Mouse (Mus musculus): ENCODE data around the gene Catip. TPM values are rescaled to one million over a fixed set of nuclear protein-coding genes. Genes with fewer than 3 reads are reported as not detected.
"Not testable (repeated sequence)": the region's sequence is repeated elsewhere in the genome, so short reads cannot be mapped to it uniquely, and the experiment has no call there.

The Catip gene
- 0.58 and 0.66 TPM in 2 replicates for polyA plus RNA-seq (2016; fragmentation: Nextera tagmentation; extraction: Ambion mirVana)

- H3K4me3 ChIP-seq = no peak within 1 kb of the TSS
- H3K9ac ChIP-seq (replicated peaks) = no peak within 1 kb of the TSS
- peak; percentile 60 for ATAC-seq (ENCODE audit: low FRiP score, low read depth)
- no peak within 1 kb of the TSS for H3K27ac ChIP-seq (replicated peaks)
- peaks cover under 1% of the 10 kb centered on the region; the same call in 1 of the 2 replicates for H3K27me3 ChIP-seq
- WGBS = 7% methylated on average over 2 of the region's 2 CpGs
- H3K4me1 ChIP-seq = no peaks in the 10 kb centered on the region
- no peaks in the 10 kb centered on the region for H3K36me3 ChIP-seq
- H3K4me2 ChIP-seq (replicated peaks) = no peak within 1 kb of the TSS
- no peaks in the 10 kb centered on the region for H3K9me3 ChIP-seq
Measured at GRCm38 (mm10) chr1:74361812-74362211, at the start of gene Catip. Gene Catip, plus strand, starts transcription at chr1:74362108.

DNA sequence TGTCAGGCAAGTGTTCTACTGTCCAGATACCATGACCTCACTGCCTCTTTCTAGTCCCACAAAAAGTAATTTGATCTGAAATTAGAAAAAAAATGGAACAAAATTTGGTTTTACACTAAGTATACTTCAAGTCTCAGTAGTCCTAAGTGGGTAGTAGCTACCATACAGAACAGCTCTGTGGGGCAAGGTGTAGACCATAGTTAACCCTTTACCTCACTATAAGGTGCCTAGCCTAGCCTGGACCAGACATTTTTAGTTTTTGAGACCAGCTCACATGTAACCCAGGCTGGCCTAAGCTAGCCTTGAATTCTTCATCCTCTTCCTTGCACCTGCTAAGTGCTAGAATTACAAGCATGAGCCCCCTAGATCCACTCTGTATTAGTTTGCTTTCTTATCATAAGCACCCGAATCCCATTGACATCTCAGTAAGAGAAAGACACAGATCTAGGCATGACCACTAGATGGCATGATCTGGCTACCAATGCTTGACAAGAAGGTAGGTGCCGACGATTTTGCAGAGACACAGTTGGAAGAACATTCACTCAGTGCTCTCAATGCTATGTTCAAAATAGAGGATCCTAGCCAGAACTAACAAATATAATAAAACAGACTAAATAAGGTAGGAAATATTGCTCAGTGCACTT lies 48.7 kb upstream of the Catip start:
- no peak overlapping the region for H3K27ac ChIP-seq (replicated peaks)
- H3K36me3 ChIP-seq = no peaks in the 10 kb centered on the region
- WGBS = 4% methylated on average over 3 of the region's 3 CpGs
- H3K9ac ChIP-seq (replicated peaks) = no peak overlapping the region
- no peak overlapping the region for H3K4me3 ChIP-seq
- H3K4me1 ChIP-seq = peaks cover 3% of the 10 kb centered on the region; the same call in 1 of the 2 replicates
- no peaks in the 10 kb centered on the region for H3K9me3 ChIP-seq
- H3K27me3 ChIP-seq = no peaks in the 10 kb centered on the region
- ATAC-seq (ENCODE audit: low FRiP score, low read depth) = no peak
- no peak overlapping the region for H3K4me2 ChIP-seq (replicated peaks)

GRCm38 (mm10) chr1:74314796-74315195 lies 47.1 kb upstream of the Catip start:
- Histone ChIP-seq H3K4me3 (no peak overlapping the region), H3K4me1 (peaks cover 3% of the 10 kb centered on the region; the same call in 1 of the 2 replicates), H3K36me3 (no peaks in the 10 kb centered on the region), H3K9me3 (no peaks in the 10 kb centered on the region), H3K9ac (replicated peaks) (no peak overlapping the region), H3K27ac (replicated peaks) (no peak overlapping the region), H3K27me3 (no peaks in the 10 kb centered on the region), H3K4me2 (replicated peaks) (no peak overlapping the region)
- ATAC-seq (ENCODE audit: low FRiP score, low read depth) = no peak
- 91% methylated on average over 3 of the region's 3 CpGs for WGBS

DNA sequence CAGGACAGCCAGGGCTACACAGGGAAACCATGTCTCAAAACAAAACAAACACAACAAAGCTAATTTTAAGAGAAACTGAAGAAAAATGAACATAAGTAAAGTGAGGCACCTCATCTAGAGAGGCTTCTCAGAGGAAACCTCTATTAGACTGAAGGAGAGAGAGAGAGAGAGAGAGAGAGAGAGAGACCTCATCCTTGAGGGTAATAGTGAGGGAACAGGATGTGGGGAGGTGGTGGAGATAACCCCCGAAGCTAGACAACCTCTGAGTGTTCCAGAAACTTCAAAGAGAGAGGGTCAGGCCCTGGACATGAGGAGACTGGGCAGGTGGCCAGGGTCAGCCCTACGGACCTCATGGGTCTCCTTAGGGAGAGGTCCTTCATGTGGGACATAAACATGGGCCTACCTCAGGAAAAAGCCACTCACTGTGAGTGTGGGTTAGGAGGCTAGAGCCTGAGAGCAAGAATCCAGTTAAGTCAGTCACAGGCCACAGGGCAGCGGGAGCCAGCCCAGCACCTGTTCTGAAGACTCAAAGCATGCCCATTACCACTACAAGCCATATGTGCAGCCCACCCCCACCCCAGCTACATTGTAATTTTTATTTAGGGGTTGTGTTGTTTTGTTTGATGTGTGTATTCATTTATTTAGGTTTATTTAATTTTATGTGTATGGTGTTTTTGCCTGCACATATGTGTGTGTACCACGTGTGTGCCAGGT lies 45.6 kb upstream of the Catip start:
- WGBS = 80% methylated on average over 4 of the region's 4 CpGs
- no peak for ATAC-seq (ENCODE audit: low FRiP score, low read depth)
- peaks cover 3% of the 10 kb centered on the region; the same call in 1 of the 2 replicates for H3K4me1 ChIP-seq
- no peak overlapping the region for H3K9ac ChIP-seq (replicated peaks)
- H3K4me2 ChIP-seq (replicated peaks) = no peak overlapping the region
- no peaks in the 10 kb centered on the region for H3K9me3 ChIP-seq
- no peak overlapping the region for H3K27ac ChIP-seq (replicated peaks)
- H3K27me3 ChIP-seq = no peaks in the 10 kb centered on the region
- H3K4me3 ChIP-seq = no peak overlapping the region
- H3K36me3 ChIP-seq = no peaks in the 10 kb centered on the region

DNA sequence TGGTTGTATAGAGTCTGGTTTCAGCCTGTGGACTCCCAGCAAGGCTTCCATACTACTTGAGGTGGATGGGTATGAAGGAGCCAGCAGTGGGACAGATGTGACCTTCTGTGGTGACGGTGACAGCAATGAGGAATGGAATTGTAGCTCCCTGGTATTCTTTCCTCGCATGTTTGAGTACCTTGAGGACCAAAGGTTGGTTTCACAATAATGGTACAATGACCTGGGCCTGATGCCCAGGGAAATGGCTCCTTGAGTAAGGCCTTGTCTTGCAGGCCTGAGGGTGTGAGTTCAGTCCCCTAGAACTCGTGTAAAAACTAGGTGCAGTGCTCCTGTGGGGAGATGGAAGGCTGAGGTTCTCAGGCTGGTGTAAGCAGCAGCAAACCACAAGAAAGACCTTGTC lies 43.2 kb upstream of the Catip start:
- Histone ChIP-seq H3K4me1 (peaks cover 3% of the 10 kb centered on the region; the same call in 1 of the 2 replicates), H3K4me2 (replicated peaks) (no peak overlapping the region), H3K4me3 (no peak overlapping the region), H3K27me3 (no peaks in the 10 kb centered on the region), H3K9me3 (no peaks in the 10 kb centered on the region), H3K36me3 (no peaks in the 10 kb centered on the region), H3K9ac (replicated peaks) (no peak overlapping the region), H3K27ac (replicated peaks) (no peak overlapping the region)
- no peak for ATAC-seq (ENCODE audit: low FRiP score, low read depth)
- 89% methylated on average over 3 of the region's 3 CpGs for WGBS

DNA sequence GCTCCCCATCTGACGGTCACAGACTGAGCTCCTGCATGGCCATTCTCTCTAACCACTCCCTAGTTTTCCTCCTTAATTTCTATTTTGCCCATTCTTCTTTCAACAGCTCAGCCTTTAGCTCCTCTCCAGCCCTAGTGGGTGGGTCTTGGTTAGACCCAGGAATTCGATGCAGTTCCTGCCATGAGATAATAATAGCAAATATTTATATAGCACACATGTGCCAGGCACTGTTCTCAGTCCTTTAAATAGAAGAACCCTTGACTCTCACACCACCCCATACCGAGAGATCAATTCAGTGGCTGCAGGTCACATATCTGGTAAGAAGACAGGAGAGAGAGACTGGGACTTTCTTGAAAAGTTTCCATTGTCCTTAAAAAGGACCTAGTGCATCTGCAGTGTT lies 40.5 kb upstream of the Catip start:
- H3K36me3 ChIP-seq = 0 out of 2 replicates have a peak, but pooled peaks cover under 1% of the 10 kb centered on the region
- no peak overlapping the region for H3K27ac ChIP-seq (replicated peaks)
- 88% methylated on average over 3 of the region's 3 CpGs for WGBS
- H3K4me2 ChIP-seq (replicated peaks) = no peak overlapping the region
- no peaks in the 10 kb centered on the region for H3K27me3 ChIP-seq
- no peaks in the 10 kb centered on the region for H3K9me3 ChIP-seq
- H3K9ac ChIP-seq (replicated peaks) = no peak overlapping the region
- no peak overlapping the region for H3K4me3 ChIP-seq
- ATAC-seq (ENCODE audit: low FRiP score, low read depth) = no peak
- H3K4me1 ChIP-seq = peaks cover 3% of the 10 kb centered on the region; the same call in 1 of the 2 replicates

GRCm38 (mm10) chr1:74326916-74327315 lies 35.0 kb upstream of the Catip start:
- H3K9me3 ChIP-seq; H3K36me3 ChIP-seq; ATAC-seq (ENCODE audit: low FRiP score, low read depth); H3K4me3 ChIP-seq; H3K27me3 ChIP-seq; H3K4me1 ChIP-seq; H3K27ac ChIP-seq (replicated peaks); H3K4me2 ChIP-seq (replicated peaks); H3K9ac ChIP-seq (replicated peaks): not testable (repeated sequence)
- WGBS = 75% methylated on average over 2 of the region's 2 CpGs

DNA sequence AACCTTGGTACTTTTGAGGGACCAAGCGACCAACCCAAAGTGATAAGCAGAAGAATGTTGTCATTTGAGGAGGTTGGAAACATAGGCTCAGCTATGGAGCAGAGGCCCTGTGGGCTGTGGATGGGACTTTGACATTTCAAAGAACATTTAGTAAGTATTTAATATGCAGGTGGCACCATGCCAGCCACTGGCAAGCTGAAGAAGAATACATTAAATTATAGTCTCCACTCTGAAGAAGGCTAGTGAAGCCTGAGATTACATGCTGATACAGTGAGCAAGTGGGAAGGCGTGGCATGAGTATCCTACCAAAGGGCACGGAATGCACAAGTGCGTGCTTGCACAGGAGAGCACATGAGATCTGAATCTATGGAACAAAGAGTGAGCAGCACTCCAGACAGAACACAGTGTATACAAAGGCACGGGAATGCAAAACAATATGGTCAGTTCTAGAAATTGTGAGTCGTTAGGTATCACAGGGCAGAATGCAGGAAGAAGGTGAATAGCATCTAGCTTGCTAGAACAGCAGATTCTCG lies 31.9 kb upstream of the Catip start:
- no peak overlapping the region for H3K27ac ChIP-seq (replicated peaks)
- H3K9ac ChIP-seq (replicated peaks) = no peak overlapping the region
- H3K4me1 ChIP-seq = peaks cover 12% of the 10 kb centered on the region
- no peaks in the 10 kb centered on the region for H3K27me3 ChIP-seq
- no peaks in the 10 kb centered on the region for H3K9me3 ChIP-seq
- H3K4me2 ChIP-seq (replicated peaks) = no peak overlapping the region
- 86% methylated on average over 7 of the region's 7 CpGs for WGBS
- no peak overlapping the region for H3K4me3 ChIP-seq
- H3K36me3 ChIP-seq = 0 out of 2 replicates have a peak, but pooled peaks cover 3% of the 10 kb centered on the region
- ATAC-seq (ENCODE audit: low FRiP score, low read depth) = no peak

DNA sequence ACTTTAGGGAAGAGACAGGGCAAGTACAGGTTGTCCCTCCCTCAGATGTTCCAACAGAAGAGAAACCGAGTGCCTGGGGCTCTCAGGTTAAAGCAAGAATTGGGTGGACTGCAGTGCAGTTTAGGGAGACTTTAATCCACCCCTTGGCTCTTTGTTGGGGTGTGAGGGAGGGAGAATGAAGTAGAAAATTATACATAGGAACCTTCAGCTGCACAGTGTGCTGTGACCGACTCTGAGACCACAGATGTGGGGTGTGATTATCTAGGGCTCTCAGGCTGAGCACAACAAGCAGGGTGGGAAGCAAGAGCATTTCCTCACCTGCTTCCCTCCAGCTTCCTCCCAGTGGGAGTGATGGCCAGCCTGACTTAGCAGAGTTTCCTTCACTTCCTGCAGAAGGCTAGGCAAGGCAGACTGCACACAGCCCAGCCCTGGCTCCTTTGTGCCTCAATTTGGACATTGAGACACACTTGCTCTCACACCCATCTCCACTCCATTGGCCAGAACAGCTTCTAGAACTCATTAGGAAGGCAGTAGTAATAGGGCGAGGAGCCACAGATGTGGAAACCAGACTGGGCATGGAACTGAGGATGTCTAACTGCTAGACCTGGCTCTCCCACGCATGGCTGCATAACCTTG lies 30.7 kb upstream of the Catip start:
- Histone ChIP-seq H3K36me3 (0 out of 2 replicates have a peak, but pooled peaks cover 3% of the 10 kb centered on the region), H3K27ac (replicated peaks) (no peak overlapping the region; the same call in 1 of the 2 replicates), H3K9me3 (no peaks in the 10 kb centered on the region), H3K9ac (replicated peaks) (no peak overlapping the region), H3K4me3 (no peak overlapping the region), H3K27me3 (no peaks in the 10 kb centered on the region), H3K4me1 (peaks cover 15% of the 10 kb centered on the region), H3K4me2 (replicated peaks) (no peak overlapping the region)
- WGBS = 84% methylated on average over 4 of the region's 4 CpGs
- ATAC-seq (ENCODE audit: low FRiP score, low read depth) = no peak

- Histone ChIP-seq H3K4me3 (peak overlapping the region; percentile 51), H3K36me3 (no peaks in the 10 kb centered on the region), H3K27me3 (no peaks in the 10 kb centered on the region), H3K9ac (replicated peaks) (peak overlapping the region; percentile 63), H3K27ac (replicated peaks) (peak overlapping the region; percentile 75), H3K4me2 (replicated peaks) (peak overlapping the region; percentile 75), H3K4me1 (peaks cover 15% of the 10 kb centered on the region), H3K9me3 (no peaks in the 10 kb centered on the region)
- WGBS = under 1% methylated on average over 36 of the region's 36 CpGs
- ATAC-seq (ENCODE audit: low FRiP score, low read depth) = peak; percentile 98
Measured at GRCm38 (mm10) chr1:74332241-74332763, 29.6 kb upstream of the Catip start.

DNA sequence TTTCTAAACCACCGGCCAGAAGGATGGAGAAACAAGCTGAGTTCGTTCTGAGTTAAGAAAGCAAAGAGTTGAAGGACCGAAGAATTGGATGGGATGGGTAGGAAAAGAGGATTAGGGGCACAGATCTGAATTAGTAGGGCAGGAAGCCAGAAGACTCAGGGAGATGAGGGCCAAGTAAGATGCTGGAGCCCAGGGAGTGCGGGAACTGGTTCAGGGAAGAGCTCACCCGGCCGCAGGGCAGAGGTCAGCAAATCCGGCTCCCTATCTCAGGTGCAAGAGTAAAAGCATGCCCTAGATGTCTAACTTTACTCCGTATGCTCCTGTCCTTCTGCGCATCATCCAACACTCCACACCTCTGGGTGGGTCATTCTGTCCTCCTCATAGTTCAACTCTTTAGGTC lies 29.0 kb upstream of the Catip start:
- H3K9ac ChIP-seq (replicated peaks) = peak overlapping the region; percentile 63
- H3K4me2 ChIP-seq (replicated peaks) = peak overlapping the region; percentile 75
- no peaks in the 10 kb centered on the region for H3K36me3 ChIP-seq
- H3K27ac ChIP-seq (replicated peaks) = peak overlapping the region; percentile 75
- H3K4me3 ChIP-seq = peak overlapping the region; percentile 51
- H3K9me3 ChIP-seq = no peaks in the 10 kb centered on the region
- H3K27me3 ChIP-seq = no peaks in the 10 kb centered on the region
- peaks cover 15% of the 10 kb centered on the region for H3K4me1 ChIP-seq
- WGBS = under 1% methylated on average over 9 of the region's 9 CpGs
- ATAC-seq (ENCODE audit: low FRiP score, low read depth) = 0 out of 2 replicates have a peak, but pooled peaks have one; percentile 6

Measured in midbrain, embryonic 12.5 days (tissue).